Mouse (Mus musculus) layer of hippocampus, postnatal 36 days (tissue): Measurements from ENCODE around the gene Tmod3. TPM values are rescaled to one million over a fixed set of nuclear protein-coding genes. Genes with fewer than 3 reads are reported as not detected.
"Not testable (repeated sequence)": the region's sequence is repeated elsewhere in the genome, so short reads cannot be mapped to it uniquely, and the experiment has no call there.

ENCODE experiments used
- DNase-seq, 2 experiments: peaks; one replicate each; pipeline ENCODE4 v3.0.0; 2022
- total RNA-seq, 2 experiments: library from RNA; stranded (reverse); gene quantifications; 2 replicates each; pipeline ENCODE4 v1.2.3; 2021

Gene Tmod3
- total RNA-seq, 2 experiments from 2014 or later, result 46.4 to 47.3 TPM

- DNase-seq, result peak; percentile 21 to 38
These were observed 65.0 kb downstream of the Tmod3 start for GRCm38 (mm10) chr9:75494407-75495005.

GRCm38 (mm10) chr9:75488255-75488654 lies 71.2 kb downstream of the Tmod3 start:
- DNase-seq, result not testable (repeated sequence)

GRCm38 (mm10) chr9:75485231-75485630 lies 74.2 kb downstream of the Tmod3 start:
- DNase-seq, result no peak

GRCm38 (mm10) chr9:75480536-75481075 lies 78.9 kb downstream of the Tmod3 start:
- peak in 1 of 2 experiments; percentile 11 for DNase-seq

- DNase-seq, result peak; percentile 11 to 13
These were observed 80.2 kb downstream of the Tmod3 start for GRCm38 (mm10) chr9:75479106-75479725.

- DNase-seq, result no peak
These were observed 82.2 kb downstream of the Tmod3 start for GRCm38 (mm10) chr9:75477212-75477611.

GRCm38 (mm10) chr9:75468297-75468696 lies 91.2 kb downstream of the Tmod3 start:
- DNase-seq, result no peak

GRCm38 (mm10) chr9:75467581-75467980 lies 91.9 kb downstream of the Tmod3 start:
- DNase-seq, result no peak

GRCm38 (mm10) chr9:75466641-75467040 lies 92.8 kb downstream of the Tmod3 start:
- no peak for DNase-seq

- no peak for DNase-seq
These were observed 93.6 kb downstream of the Tmod3 start for GRCm38 (mm10) chr9:75465856-75466255.

- DNase-seq, result peak; percentile 16 to 25
These were observed 96.3 kb downstream of the Tmod3 start for GRCm38 (mm10) chr9:75463050-75463660.

- DNase-seq, result no peak
These were observed 103.8 kb downstream of the Tmod3 start for GRCm38 (mm10) chr9:75455684-75456083.

GRCm38 (mm10) chr9:75453994-75454393 lies 105.5 kb downstream of the Tmod3 start:
- DNase-seq, result no peak

GRCm38 (mm10) chr9:75448021-75448420 lies 111.4 kb downstream of the Tmod3 start:
- no peak for DNase-seq

Other genes with a start within 250 kb of the Tmod3 start
- under 1 TPM in 1 of 2 experiments, not detected in 1; 0.27 TPM for gene Bcl2l10, start 211.9 kb downstream of the Tmod3 start, total RNA-seq
- gene Mapk6, start 149.7 kb downstream of the Tmod3 start, total RNA-seq, result 10 to 100 TPM; 27.4 to 28.1 TPM
- gene Leo1, start 118.1 kb downstream of the Tmod3 start, total RNA-seq, result 10 to 100 TPM; 22.8 to 23.9 TPM
- gene Tmod2, start 51.7 kb upstream of the Tmod3 start, total RNA-seq, result 100 to 1,000 TPM; 370 to 392 TPM
- 10 to 100 TPM; 61.8 to 65.8 TPM for gene Lysmd2, start 66.1 kb upstream of the Tmod3 start, total RNA-seq
- gene Scg3, start 124.4 kb upstream of the Tmod3 start, total RNA-seq, result 100 to 1,000 TPM; 279 to 282 TPM
- 1 to 10 TPM in 1 of 2 experiments, under 1 TPM in 1; 0.60 to 2.2 TPM for gene Bmp5, start 215.7 kb upstream of the Tmod3 start, total RNA-seq